Mouse (Mus musculus): ENCODE measurements around the gene Sox4. TPM values are rescaled to one million over a fixed set of nuclear protein-coding genes. Genes with fewer than 3 reads are reported as not detected.

The Sox4 gene
- polyA plus RNA-seq, 1 experiment from 2014 or later, result 73.2 TPM

DNA sequence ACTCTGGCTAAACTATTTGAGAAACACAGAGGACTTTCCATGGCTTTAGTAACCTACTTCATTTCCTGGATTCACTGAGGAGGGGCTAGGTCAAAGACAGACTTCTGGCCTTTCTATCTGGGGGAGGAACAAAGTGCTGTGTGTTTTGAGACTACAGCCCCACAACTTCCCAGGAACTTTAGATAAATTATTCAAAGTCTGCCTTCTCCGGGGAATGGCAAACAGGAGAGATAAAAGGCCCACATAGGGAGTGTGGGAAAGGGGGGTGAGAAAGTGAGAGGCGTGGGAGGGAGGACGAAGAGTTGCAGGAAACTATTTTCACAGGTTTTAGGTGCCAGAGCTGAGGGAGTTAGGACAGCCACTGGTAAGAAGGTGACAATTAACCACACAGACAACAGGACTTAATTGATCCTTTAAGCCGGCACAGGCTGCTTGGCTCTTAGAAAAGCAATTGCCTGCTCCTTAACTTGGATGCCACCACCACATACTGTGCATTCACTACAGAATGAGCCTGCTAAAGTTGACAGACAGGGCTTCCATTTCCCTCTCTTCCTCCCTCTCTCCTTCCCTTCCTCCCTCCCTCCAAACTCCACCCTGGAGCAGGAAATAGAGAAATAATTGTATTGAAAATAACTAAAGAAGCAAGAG lies 11.4 kb downstream of the Sox4 start:
- H3K4me3 ChIP-seq, result no peak overlapping the region
- peaks cover 5% of the 10 kb centered on the region; the same call in 1 of the 2 replicates for H3K9me3 ChIP-seq
- no peak overlapping the region for H3K27ac ChIP-seq (replicated peaks)
- WGBS, result 9% methylated on average over 4 of the region's 4 CpGs
- DNase-seq (ENCODE audit: low spot score), result no peak
- H3K36me3 ChIP-seq (replicated peaks), result peaks cover 10% of the 10 kb centered on the region
- H3K4me1 ChIP-seq, result peaks cover 20% of the 10 kb centered on the region
- no peaks in the 10 kb centered on the region for H3K27me3 ChIP-seq (replicated peaks; ENCODE audit: low read depth, poor library complexity, severe bottlenecking)

DNA sequence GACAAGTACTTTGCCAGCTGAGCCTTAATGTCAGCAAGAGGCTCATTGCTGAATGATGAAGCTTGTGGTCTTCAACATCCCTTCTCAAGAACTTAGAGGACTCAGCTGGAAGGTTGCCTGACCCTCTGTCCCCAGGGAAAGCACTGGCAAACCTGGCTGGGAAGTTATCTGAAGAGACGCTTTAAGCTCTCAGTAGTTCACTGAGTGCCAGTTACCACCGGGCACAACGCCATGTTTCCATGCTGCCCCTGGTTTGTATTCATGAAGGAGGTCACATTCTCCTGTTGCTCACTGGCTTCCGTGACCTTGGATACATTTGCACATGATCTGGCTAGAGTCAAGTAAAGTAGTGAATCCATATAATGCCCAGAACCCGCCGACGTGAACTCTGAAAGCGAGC lies 20.1 kb downstream of the Sox4 start:
- no peak overlapping the region for H3K4me3 ChIP-seq
- no peak for DNase-seq (ENCODE audit: low spot score)
- no peaks in the 10 kb centered on the region for H3K9me3 ChIP-seq
- no peak overlapping the region for H3K27ac ChIP-seq (replicated peaks)
- peaks cover 55% of the 10 kb centered on the region for H3K4me1 ChIP-seq
- no peaks in the 10 kb centered on the region for H3K36me3 ChIP-seq (replicated peaks)
- H3K27me3 ChIP-seq (replicated peaks; ENCODE audit: low read depth, poor library complexity, severe bottlenecking), result no peaks in the 10 kb centered on the region
- 94% methylated on average over 8 of the region's 8 CpGs for WGBS

DNA sequence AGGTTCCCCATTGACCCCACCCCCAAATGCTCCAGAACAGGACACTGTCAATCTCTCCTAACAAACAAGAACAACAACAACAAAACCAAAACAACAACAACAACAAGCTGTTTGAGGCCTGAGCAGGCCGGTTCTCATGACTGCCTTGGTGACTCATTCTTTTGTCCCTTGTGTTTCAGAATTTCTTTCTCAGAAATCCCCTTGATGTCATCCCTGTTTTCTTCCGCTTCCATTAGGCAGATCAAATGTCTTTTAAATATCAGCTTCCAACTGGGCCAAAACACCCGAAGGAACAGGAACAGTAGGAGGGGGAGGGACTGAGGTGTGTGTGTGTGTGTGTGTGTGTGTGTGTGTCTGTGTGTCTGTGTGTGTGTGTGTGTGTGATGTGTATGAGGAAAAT lies 21.7 kb downstream of the Sox4 start:
- Histone ChIP-seq H3K9me3 (no peaks in the 10 kb centered on the region), H3K27me3 (replicated peaks; ENCODE audit: low read depth, poor library complexity, severe bottlenecking) (no peaks in the 10 kb centered on the region), H3K4me1 (peaks cover 55% of the 10 kb centered on the region), H3K36me3 (replicated peaks) (no peaks in the 10 kb centered on the region), H3K27ac (replicated peaks) (peak overlapping the region; percentile 63; the same call in 1 of the 2 replicates), H3K4me3 (no peak overlapping the region)
- DNase-seq (ENCODE audit: low spot score), result no peak
- WGBS, result 21% methylated on average over 3 of the region's 3 CpGs

DNA sequence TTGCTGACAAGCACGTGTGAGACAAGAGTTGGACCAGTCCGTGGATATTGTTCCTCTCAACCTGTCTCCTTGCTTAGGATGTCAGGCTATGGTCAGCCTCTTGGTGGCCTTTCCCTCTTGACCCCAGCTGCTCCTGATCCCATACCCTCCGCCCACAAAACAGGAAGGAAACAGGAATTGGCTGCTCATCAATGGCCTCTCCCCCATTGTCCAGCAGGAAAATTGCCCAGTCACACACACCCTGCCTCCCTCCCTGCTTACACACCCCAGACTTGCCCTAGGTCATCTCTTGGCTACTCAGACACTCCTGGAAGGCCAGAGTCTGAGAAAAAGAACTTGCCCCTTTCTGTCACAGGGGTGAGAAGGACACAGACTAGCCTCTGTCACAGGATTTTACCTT lies 22.2 kb downstream of the Sox4 start:
- H3K9me3 ChIP-seq, result no peaks in the 10 kb centered on the region
- DNase-seq (ENCODE audit: low spot score), result no peak
- no peak overlapping the region for H3K4me3 ChIP-seq
- H3K27me3 ChIP-seq (replicated peaks; ENCODE audit: low read depth, poor library complexity, severe bottlenecking), result no peaks in the 10 kb centered on the region
- peak overlapping the region; percentile 63 for H3K27ac ChIP-seq (replicated peaks)
- no peaks in the 10 kb centered on the region for H3K36me3 ChIP-seq (replicated peaks)
- peaks cover 55% of the 10 kb centered on the region for H3K4me1 ChIP-seq
- WGBS, result 72% methylated on average over 3 of the region's 3 CpGs

DNA sequence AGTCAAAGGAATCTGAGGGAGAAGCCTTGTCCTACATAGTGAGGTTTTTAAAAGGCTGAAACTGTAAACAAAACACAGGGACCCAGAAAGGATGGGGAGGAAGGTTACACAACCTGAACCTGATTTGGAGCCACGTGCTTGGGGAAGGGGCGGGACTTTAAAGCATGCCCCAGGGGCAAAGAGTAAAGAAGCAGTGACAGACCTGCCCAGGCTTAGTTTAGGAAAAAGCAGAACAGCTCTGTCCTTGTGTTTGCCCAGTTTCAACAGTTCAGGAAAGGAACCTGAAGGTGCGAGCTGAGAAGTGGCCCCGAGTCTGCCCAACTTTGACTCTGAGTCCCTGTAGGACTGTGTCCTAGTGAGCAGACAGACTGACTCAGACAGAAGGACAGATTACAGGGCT lies 23.1 kb downstream of the Sox4 start:
- Histone ChIP-seq H3K27ac (replicated peaks) (no peak overlapping the region; the same call in 1 of the 2 replicates), H3K4me3 (no peak overlapping the region), H3K27me3 (replicated peaks; ENCODE audit: low read depth, poor library complexity, severe bottlenecking) (no peaks in the 10 kb centered on the region), H3K36me3 (replicated peaks) (no peaks in the 10 kb centered on the region), H3K4me1 (peaks cover 48% of the 10 kb centered on the region), H3K9me3 (no peaks in the 10 kb centered on the region)
- DNase-seq (ENCODE audit: low spot score), result no peak
- WGBS, result 52% methylated on average over 4 of the region's 4 CpGs

DNA sequence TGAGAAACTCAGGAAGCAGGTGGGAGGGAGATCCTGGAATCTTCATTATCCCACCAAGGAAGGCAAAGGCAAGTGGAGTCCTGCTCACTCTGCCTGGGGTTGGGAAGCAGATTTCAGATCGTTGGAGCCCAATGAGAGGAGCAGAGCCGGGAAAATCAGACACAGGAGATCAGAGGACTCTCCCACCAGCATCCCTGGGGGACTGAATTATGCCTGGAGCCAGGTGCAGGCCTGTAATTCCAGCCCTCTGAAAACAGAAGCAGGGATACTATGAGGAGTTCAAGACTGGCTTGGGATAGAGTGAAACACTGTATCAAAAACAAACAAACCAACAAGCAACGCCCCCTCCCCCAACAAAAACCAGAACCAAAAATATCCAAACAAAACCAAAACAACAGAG lies 23.6 kb downstream of the Sox4 start:
- WGBS, result 25% methylated on average over 3 of the region's 3 CpGs
- Histone ChIP-seq H3K4me3 (no peak overlapping the region), H3K27ac (replicated peaks) (peak overlapping the region; percentile 20; the same call in 1 of the 2 replicates)

DNA sequence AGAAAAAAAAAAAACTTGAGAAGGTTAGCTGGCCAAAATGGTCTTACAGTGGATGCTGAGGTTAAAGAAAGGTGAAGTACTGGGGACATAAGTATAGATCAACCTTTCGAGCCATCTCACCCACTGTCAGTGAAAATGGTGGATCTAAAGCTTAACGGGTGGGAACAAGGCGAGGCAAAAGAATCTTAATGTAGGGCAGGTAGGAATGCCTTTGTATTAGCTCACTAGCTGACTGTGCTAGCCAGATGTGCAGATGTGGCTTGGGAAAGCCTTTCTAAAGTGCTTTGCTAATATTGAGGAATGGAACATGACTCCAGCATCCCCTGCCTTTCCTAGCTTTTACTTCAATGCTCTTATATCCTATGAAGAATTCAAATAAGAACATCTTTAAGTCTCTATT lies 30.4 kb downstream of the Sox4 start:
- H3K27me3 ChIP-seq (replicated peaks; ENCODE audit: low read depth, poor library complexity, severe bottlenecking), result no peaks in the 10 kb centered on the region
- no peak overlapping the region for H3K4me3 ChIP-seq
- H3K4me1 ChIP-seq, result no peaks in the 10 kb centered on the region
- H3K36me3 ChIP-seq (replicated peaks), result no peaks in the 10 kb centered on the region
- H3K9me3 ChIP-seq, result no peaks in the 10 kb centered on the region
- 91% methylated on average over 3 of the region's 3 CpGs for WGBS
- no peak for DNase-seq (ENCODE audit: low spot score)
- H3K27ac ChIP-seq (replicated peaks), result no peak overlapping the region

More for the DNA sequence above, 23.6 kb downstream of the Sox4 start:
- H3K9me3 ChIP-seq, result no peaks in the 10 kb centered on the region
- no peaks in the 10 kb centered on the region for H3K36me3 ChIP-seq (replicated peaks)
- no peaks in the 10 kb centered on the region for H3K27me3 ChIP-seq (replicated peaks; ENCODE audit: low read depth, poor library complexity, severe bottlenecking)
- DNase-seq (ENCODE audit: low spot score), result no peak
- peaks cover 44% of the 10 kb centered on the region for H3K4me1 ChIP-seq

DNA sequence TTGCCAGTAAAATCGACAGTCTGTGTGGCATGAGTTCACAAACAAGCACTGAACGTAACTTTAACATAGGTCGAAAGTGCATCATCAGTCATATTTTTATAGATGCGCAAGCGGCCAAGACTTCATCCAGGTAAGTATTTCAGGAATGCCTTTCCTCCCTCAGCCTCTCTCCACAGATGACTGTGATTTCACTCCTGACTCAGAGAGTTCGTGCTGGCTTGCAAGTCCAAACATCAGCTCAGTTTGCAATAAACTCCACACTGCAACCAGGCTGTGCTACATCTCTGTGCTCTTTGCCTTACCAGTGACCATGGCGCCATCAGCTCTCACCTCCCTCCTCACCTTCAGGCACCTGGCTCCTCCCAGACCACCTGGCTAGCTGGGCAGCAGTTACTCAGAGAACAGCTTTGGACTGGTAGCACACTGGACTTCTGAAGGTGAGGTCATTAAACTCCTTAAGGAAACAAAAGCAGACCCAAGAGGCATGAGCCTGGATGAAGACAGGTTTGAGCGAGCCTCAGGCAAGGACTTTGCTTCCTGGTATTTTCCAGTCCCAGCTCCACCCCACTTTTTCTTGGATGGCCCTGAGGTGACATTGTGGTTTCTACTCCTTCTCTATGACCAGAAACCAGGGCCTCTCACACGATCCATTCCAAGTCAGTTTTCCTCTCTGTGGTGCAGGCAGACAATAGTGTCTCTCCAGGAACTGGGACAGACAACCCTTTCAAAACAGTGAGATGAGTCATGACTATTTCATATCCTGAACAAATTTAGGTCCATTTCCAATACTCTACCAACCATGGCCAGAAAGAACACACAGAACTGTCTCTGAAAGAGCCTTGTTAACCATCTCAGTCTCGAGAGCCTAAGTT lies 35.9 kb downstream of the Sox4 start:
- Histone ChIP-seq H3K9me3 (no peaks in the 10 kb centered on the region), H3K27ac (replicated peaks) (no peak overlapping the region), H3K27me3 (replicated peaks; ENCODE audit: low read depth, poor library complexity, severe bottlenecking) (no peaks in the 10 kb centered on the region), H3K4me1 (no peaks in the 10 kb centered on the region), H3K4me3 (no peak overlapping the region), H3K36me3 (replicated peaks) (no peaks in the 10 kb centered on the region)
- 84% methylated on average over 10 of the region's 10 CpGs for WGBS
- no peak for DNase-seq (ENCODE audit: low spot score)

DNA sequence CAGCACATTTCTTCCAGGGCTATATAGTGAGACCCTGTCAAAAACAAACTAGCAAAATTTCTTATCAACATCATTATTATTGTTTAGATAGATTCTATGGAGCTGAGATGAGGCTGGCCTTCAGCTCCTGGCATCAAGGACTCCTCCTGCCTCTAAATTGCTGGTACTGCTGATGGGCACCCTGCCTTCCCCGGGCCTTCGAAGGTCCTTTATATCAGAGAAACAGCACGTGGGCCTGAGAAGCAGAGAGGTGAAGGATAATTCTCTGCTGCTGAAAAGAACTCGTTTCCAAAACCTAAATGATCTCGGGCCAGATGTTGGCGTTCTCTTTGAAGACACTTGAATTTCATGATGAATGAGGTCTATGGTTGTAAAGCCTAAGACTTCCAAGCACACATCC lies 39.9 kb downstream of the Sox4 start:
- Histone ChIP-seq H3K36me3 (replicated peaks) (no peaks in the 10 kb centered on the region), H3K9me3 (no peaks in the 10 kb centered on the region), H3K27ac (replicated peaks) (no peak overlapping the region), H3K27me3 (replicated peaks; ENCODE audit: low read depth, poor library complexity, severe bottlenecking) (no peaks in the 10 kb centered on the region), H3K4me3 (no peak overlapping the region), H3K4me1 (no peaks in the 10 kb centered on the region)
- WGBS, result 85% methylated on average over 6 of the region's 6 CpGs
- no peak for DNase-seq (ENCODE audit: low spot score)

DNA sequence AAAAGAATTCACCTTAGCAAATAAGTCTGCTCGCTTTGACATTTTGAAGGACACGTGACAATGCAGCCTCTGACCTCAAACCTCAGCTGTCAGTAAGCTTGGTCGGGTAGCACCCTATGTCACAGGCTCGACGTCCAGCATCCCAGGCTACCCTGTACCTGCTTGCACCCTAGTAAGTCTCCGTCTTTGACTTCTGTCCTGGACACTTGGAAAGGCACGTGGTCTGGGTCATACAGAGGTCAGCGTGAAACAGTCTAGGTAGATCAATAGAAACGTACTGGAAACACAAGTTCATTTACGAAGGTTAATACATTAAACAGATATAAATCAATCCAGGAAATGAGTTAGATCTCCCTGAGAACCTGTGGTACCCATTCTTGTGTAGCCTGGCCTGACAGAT lies 46.5 kb downstream of the Sox4 start:
- H3K4me3 ChIP-seq, result no peak overlapping the region
- H3K27me3 ChIP-seq (replicated peaks; ENCODE audit: low read depth, poor library complexity, severe bottlenecking), result no peaks in the 10 kb centered on the region
- H3K27ac ChIP-seq (replicated peaks), result no peak overlapping the region
- H3K36me3 ChIP-seq (replicated peaks), result no peaks in the 10 kb centered on the region
- WGBS, result 88% methylated on average over 10 of the region's 10 CpGs
- no peaks in the 10 kb centered on the region for H3K4me1 ChIP-seq
- DNase-seq (ENCODE audit: low spot score), result no peak
- H3K9me3 ChIP-seq, result no peaks in the 10 kb centered on the region
